In genomic region chr12:29606221-29606620, GRCm38 (mm10) we compare ENCODE assay signal across 34 mouse cellular contexts.
DNase-seq lines count a peak whose midpoint lies in the region; ATAC-seq and TF ChIP-seq lines count a peak whose summit lies in the region.
"Had no signal": no experiment of that assay in that cellular context is flagged by ENCODE, and none has a peak within 500 bp of the region (broad histone marks: within the 10 kb centered on the region; RNA-seq: fewer than 3 reads in every experiment).

No protein-coding gene starts in this region.

- intact Hi-C loops in left cerebral cortex, postnatal 14 days (cut with DNase I), result no loop called here
- intact Hi-C loops in left cerebral cortex, postnatal 4 days (cut with DNase I), result no loop called here

- no peaks in the 10 kb centered on the region for H3K9me3 ChIP-seq in forebrain, postnatal 0 days (ENCODE audit: low read length)
- no peaks in the 10 kb centered on the region for H3K9me3 ChIP-seq in forebrain, embryonic 10.5 days
- H3K9me3 ChIP-seq in ES-E14 (ENCODE audit: control insufficient read depth, insufficient read depth, low read depth, low read length), result no peaks in the 10 kb centered on the region
- H3K9me3 ChIP-seq: embryonic facial prominence, embryonic 13.5 days; kidney, embryonic 15.5 days; midbrain, embryonic 10.5 days; neural tube, embryonic 12.5 days had no signal

- H3K27me3 ChIP-seq in forebrain, postnatal 0 days (ENCODE audit: insufficient read depth, low read length), result no peaks in the 10 kb centered on the region
- no peaks in the 10 kb centered on the region for H3K27me3 ChIP-seq in forebrain, embryonic 10.5 days (ENCODE audit: poor library complexity, severe bottlenecking)
- H3K27me3 ChIP-seq: CH12.LX; embryonic facial prominence, embryonic 13.5 days; heart, embryonic 13.5 days; kidney, embryonic 15.5 days; neural tube, embryonic 12.5 days had no signal

- peaks cover 9% of the 10 kb centered on the region for H3K36me3 ChIP-seq in forebrain, postnatal 0 days (ENCODE audit: insufficient read depth)
- H3K36me3 ChIP-seq in forebrain, embryonic 10.5 days (replicated peaks), result no peaks in the 10 kb centered on the region
- H3K36me3 ChIP-seq in ES-E14 (ENCODE audit: control insufficient read depth, insufficient read depth, low read length, poor library complexity, severe bottlenecking), result no peaks in the 10 kb centered on the region
- H3K36me3 ChIP-seq: embryonic facial prominence, embryonic 13.5 days; G1E; heart, embryonic 13.5 days; kidney, embryonic 15.5 days; midbrain, embryonic 10.5 days; neural tube, embryonic 12.5 days had no signal

- WGBS in forebrain, postnatal 0 days, result 76% methylated on average over 6 of the region's 6 CpGs
- 88% methylated on average over 6 of the region's 6 CpGs for WGBS in forebrain, embryonic 10.5 days

- TF ChIP-seq CTCF in forebrain, postnatal 0 days (IDR thresholded peaks at IDR 0.05; ENCODE audit: low read depth), result no peak

- no peak overlapping the region for H3K9ac ChIP-seq in forebrain, postnatal 0 days
- no peak overlapping the region for H3K9ac ChIP-seq in ES-E14 (ENCODE audit: insufficient read depth, low read depth, low read length, poor library complexity, severe bottlenecking)
- H3K9ac ChIP-seq: embryonic facial prominence, embryonic 13.5 days; heart, embryonic 13.5 days; kidney, embryonic 15.5 days; liver, embryonic 14.5 days; neural tube, embryonic 12.5 days had no signal

- H3K27ac ChIP-seq in forebrain, postnatal 0 days (ENCODE audit: low read depth, low read length), result 0 out of 2 replicates have a peak overlapping the region, but pooled peaks have one; percentile 21
- no peak overlapping the region for H3K27ac ChIP-seq in forebrain, embryonic 10.5 days
- peak overlapping the region; percentile 22; the same call in 1 of the 2 replicates for H3K27ac ChIP-seq in ES-E14 (ENCODE audit: insufficient read depth, low read depth, low read length, poor library complexity, severe bottlenecking)
- H3K27ac ChIP-seq: embryonic facial prominence, embryonic 13.5 days; gastrocnemius, adult 2 months; heart, embryonic 13.5 days; kidney, embryonic 15.5 days; liver, embryonic 14.5 days; midbrain, embryonic 10.5 days; neural tube, embryonic 12.5 days; stomach, postnatal 0 days had no signal

- DNase-seq in forebrain, postnatal 0 days, result no peak
- no peak for DNase-seq in forebrain, embryonic 10.5 days (ENCODE audit: extremely low spot score, low spot score)
- peak; percentile 35 to 55 for DNase-seq in left cerebral cortex, postnatal 14 days (ENCODE audit: low spot score in 2 of 2)
- no peak for DNase-seq in left cerebral cortex, postnatal 4 days
- no peak for DNase-seq in ES-E14 (ENCODE audit: low read depth, low spot score)
- peak; percentile 29 for DNase-seq in layer of hippocampus, adult 9-10 months (ENCODE audit: low spot score)
- DNase-seq: adrenal gland, postnatal 14 days; cerebellum, adult 11-12 months; cerebellum, adult 9-11 months; gastrocnemius, adult 2 months; gastrocnemius, postnatal 36 days; heart, postnatal 10 days; kidney, adult 18-20 months; kidney, postnatal 25 days; liver; lung, adult 2 months; lung, postnatal 10 days; thymus, adult 2 months; thymus, postnatal 36 days had no signal

- no peak overlapping the region for H3K4me3 ChIP-seq in forebrain, postnatal 0 days (ENCODE audit: low read depth, low read length)
- H3K4me3 ChIP-seq in forebrain, embryonic 10.5 days, result no peak overlapping the region
- no peak overlapping the region for H3K4me3 ChIP-seq in ES-E14 (ENCODE audit: insufficient read depth in 1 of 2, low read depth in 1 of 2, low read length in 2 of 2, poor library complexity in 1 of 2, severe bottlenecking in 1 of 2)
- H3K4me3 ChIP-seq: embryonic facial prominence, embryonic 13.5 days; gastrocnemius, adult 2 months; heart, embryonic 13.5 days; kidney, embryonic 15.5 days; midbrain, embryonic 10.5 days; myocyte; neural tube, embryonic 12.5 days had no signal

- no peaks in the 10 kb centered on the region for H3K4me1 ChIP-seq in forebrain, postnatal 0 days (ENCODE audit: insufficient read depth)
- no peaks in the 10 kb centered on the region for H3K4me1 ChIP-seq in forebrain, embryonic 10.5 days
- H3K4me1 ChIP-seq in ES-E14 (ENCODE audit: control insufficient read depth in 2 of 2, insufficient read depth in 2 of 2, low read length in 2 of 2, poor library complexity in 1 of 2), result no peaks in the 10 kb centered on the region
- H3K4me1 ChIP-seq: embryonic facial prominence, embryonic 13.5 days; kidney, embryonic 15.5 days; midbrain, embryonic 10.5 days; neural tube, embryonic 12.5 days had no signal

- in situ Hi-C loops in ES-E14 (cut with MboI; ENCODE audit: low sequenced_read_pairs in 2 of 2, unreplicated experiment in 2 of 2), result no loop called here

- no peak overlapping the region for H3K4me2 ChIP-seq in forebrain, postnatal 0 days (ENCODE audit: low read depth)
- H3K4me2 ChIP-seq: embryonic facial prominence, embryonic 13.5 days; heart, embryonic 13.5 days; kidney, embryonic 15.5 days; neural tube, embryonic 12.5 days had no signal

- ATAC-seq in forebrain, postnatal 0 days, result peak; percentile 32; the same call in 1 of the 2 replicates
- ATAC-seq in megakaryocyte, adult 5-6 weeks (ENCODE audit: poor library complexity, severe bottlenecking), result no peak
- ATAC-seq in granulocyte monocyte progenitor cell, adult 5-6 weeks (replicated peaks; ENCODE audit: poor library complexity, severe bottlenecking), result no peak
- ATAC-seq: forebrain, embryonic 16.5 days; hindbrain, embryonic 16.5 days; midbrain, embryonic 16.5 days had no signal

TF ChIP-seq in ES-E14, 5 proteins besides CTCF, POLR2A, EP300 and RAD21:
- TF ChIP-seq ZNF384 (IDR thresholded peaks at IDR 0.05; ENCODE audit: low read depth, low read length) (no peak), ZC3H11A (IDR thresholded peaks at IDR 0.05; ENCODE audit: borderline replicate concordance, low read depth, low read length) (no peak), MAFK (IDR thresholded peaks at IDR 0.05; ENCODE audit: insufficient read depth, low read depth, low read length) (no peak), HCFC1 (IDR thresholded peaks at IDR 0.05; ENCODE audit: borderline replicate concordance, insufficient read depth, low read length) (no peak), CHD2 (IDR thresholded peaks at IDR 0.05; ENCODE audit: low read depth, low read length) (no peak)
TF ChIP-seq in ES-E14: peak in this region for 0.

Comparison
In these comparisons a context has a peak if more than half of its experiments do, and no peak if none do; other contexts are left out.
1. DNase-seq: peak in left cerebral cortex, postnatal 14 days (2 of 2) and layer of hippocampus, adult 9-10 months (single experiment); none in forebrain, postnatal 0 days (single experiment), forebrain, embryonic 10.5 days (single experiment), left cerebral cortex, postnatal 4 days (single experiment) and ES-E14 (single experiment).